Mouse (Mus musculus): Measurements from ENCODE around the gene Poll.

Poll gene

DNA sequence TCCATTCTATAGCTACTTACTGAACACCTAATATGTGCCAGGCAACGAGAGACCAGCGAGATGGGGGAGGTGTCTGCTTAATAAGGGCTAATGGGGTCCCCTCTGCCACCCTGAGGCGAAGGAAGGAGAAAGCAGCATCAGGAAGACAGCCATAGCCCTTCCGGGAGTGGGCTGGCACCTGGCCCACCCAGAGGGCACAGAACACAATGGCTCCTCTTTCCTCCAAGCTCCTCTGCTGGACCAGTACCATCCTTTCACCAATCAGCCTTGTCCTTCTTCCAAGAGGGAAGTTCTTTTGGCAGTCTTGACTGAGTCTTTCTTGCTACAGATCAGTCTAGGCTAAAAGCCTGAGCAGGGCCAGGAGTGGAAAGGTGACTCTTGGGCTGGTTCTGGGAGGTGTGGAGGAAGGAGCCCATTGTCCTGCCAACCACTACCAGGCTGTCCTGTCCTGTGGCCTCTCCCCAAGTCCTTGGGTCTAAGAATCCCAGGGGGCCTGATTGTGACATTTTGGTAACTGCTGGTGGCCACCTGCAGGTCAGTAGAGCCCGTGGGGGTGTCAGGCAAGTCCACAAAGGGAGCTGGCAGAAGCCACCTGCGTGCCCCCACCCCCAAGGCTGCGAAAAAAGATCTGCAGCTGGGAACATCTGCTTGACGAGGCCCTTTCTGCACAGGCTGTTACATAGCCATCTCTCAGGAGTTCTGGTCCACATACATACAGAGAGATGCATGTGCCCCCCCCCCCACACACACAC is 19.5 kb downstream of the Poll start:
- in situ Hi-C loops (cut with MseI, MboI) = loop anchor here in 1 of 2 experiments (10.0 kb wide), 1 partner anchor 316 kb away; no protein-coding TSS in a partner anchor

DNA sequence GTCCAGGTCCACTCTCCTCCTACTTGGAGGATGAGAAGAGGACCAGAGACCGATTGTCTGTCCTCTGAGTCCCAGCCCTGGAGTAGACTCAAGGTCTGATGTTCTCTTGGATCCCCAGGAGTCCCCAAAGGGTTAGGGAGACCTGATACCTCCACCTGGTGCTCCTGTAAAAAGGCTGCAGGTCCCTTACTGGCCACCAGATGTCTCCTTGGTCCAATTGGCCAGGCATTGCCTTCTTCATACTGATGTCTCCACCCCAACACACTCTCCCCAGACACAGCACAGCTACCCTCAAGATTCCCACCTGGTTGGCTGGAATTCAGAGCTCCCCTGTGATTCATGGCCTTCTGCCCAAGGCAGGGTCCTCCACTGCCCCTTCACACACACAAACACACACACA is 22.8 kb downstream of the Poll start:
- in situ Hi-C loops (cut with MseI, MboI) = no loop called here

DNA sequence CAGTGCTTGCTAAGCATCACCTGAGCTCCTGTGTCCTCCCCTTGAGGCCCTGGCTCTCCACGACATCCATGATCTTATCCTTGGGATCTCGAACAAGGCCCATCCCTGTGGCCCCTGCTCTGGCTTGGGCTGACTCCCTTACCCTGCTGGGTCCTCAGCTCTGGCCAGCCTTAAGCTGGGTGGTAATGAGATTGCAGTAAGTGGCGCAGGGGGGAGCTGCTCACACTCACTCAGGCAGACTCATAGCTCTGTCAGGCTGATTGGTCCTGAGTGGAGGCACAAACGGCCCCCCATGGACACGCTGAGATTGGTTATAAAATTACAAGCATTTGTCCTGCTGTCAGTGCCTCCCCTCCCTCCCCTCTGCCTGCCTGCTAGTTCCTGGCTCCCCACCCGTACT is 24.4 kb downstream of the Poll start:
- in situ Hi-C loops (cut with MseI, MboI) = no loop called here

DNA sequence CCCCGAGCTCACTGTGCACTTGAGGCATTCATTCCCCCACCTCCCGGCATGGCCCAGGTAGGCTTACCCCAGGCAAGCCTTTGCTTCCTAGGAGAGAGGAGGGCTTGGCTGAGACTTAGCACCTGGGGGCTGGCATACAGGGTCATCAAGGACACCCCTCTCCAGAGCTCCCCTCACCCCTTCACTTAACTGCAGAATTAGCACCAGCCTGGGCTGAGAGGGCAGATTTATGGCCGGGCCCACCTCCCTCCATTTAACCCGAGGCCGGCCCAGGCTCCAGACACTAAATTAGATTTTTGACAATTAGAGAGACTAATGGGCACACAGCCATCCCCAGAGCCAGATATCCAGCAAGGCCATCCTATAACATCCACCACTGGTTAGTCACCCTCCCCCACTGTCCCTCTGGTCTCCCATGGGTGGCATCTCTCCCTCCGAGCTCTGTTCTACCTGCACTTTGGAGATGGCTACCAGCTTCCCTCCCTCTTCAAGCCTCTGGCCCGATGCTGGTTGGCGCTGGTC is 25.1 kb downstream of the Poll start:
- in situ Hi-C loops (cut with MseI, MboI) = no loop called here

DNA sequence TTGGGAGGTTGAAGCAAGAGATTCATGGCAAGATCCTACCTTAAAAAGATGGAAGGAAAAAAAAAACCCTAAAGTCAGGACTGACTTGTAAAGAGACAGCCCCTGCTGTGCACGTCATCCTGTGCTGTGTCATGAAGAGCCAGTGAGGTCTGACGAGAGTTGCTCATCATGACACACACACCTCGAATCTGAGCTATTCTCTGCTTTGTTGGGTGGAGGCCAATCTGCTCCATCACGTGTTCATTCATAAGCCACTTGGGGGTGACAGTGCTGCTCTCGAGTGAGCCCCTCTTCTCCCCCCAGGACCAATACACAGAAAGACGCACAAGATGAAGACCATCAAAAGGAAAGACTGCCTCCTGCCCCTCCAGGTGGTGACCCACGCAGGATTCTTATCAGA is 26.7 kb downstream of the Poll start:
- in situ Hi-C loops (cut with MseI, MboI) = no loop called here

DNA sequence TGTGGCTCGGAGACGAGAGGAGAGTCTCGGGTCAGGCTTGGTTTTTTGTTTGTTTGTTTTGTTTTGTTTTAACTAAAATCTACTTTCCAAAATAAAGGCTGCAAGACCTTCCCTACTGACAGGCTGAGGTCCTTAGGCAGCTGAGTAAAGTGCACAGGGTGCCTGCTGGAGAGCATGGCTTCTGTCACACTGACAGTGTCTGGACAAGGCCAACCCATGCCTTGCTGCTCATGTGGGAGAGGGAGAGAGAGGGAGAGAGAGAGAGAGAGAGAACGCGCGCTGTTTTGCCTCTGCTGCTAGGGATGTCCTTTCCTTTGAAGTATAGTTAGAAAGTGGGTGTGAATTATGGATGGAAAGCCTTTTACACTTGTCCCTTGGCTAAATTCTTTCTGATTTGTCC is 28.8 kb downstream of the Poll start:
- in situ Hi-C loops (cut with MseI, MboI) = no loop called here

DNA sequence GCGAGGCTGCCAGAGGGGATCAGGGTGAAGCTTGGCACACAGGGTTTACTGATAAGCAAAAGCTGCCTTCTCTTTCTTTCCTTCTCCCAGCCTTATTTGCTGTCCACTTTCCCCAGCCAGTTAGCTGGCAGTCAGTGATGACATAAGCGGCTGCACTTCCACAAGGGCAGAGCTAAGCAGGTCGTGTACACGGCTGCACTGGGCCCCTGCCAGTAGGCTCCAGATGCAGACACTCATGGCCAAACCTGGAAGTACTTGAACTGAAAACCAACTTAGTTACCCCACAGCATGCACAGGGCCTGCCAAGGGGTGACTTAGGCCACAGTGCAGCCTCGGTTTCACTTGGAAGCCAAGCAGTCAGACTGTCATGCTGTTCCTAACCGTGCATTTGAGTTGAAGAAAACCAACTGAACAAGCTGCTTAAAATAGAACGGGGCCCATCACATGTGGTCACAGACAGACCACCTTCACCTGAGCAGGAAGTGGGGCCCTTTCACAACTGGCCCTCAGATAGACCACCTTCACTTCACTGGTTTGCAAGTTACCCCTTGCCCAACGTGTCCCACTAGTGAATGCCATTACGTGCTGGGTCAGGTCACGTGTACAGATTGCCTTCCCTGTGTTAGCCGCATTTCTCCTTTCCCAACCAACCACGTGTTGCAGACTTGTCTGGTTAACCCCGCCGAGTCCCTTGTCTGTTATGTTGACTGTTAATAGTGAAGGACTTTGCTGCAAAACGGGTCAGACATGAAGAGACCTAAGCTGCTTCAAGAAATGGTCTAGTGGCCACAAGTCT is 29.9 kb downstream of the Poll start:
- in situ Hi-C loops (cut with MseI, MboI) = no loop called here

DNA sequence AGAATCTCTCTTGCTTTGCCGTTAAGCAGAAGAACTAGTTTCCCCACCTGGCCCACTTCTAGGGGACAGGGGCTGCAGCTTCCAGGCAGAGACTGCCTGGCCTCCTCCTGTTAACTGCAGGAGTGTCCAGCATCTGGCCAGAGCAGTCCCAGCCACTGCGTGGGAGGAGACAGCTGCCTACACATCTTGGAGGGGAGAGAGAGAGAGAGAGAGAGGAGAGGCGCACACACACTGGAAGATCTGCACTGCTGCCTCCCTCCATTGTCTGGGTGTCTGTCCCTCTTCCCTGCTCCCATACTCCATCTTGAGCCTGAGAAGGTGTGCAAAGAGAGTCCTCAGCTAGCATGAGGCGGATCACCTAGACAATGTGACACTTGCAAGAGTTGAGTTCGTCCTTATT is 31.0 kb downstream of the Poll start:
- in situ Hi-C loops (cut with MseI, MboI) = no loop called here

DNA sequence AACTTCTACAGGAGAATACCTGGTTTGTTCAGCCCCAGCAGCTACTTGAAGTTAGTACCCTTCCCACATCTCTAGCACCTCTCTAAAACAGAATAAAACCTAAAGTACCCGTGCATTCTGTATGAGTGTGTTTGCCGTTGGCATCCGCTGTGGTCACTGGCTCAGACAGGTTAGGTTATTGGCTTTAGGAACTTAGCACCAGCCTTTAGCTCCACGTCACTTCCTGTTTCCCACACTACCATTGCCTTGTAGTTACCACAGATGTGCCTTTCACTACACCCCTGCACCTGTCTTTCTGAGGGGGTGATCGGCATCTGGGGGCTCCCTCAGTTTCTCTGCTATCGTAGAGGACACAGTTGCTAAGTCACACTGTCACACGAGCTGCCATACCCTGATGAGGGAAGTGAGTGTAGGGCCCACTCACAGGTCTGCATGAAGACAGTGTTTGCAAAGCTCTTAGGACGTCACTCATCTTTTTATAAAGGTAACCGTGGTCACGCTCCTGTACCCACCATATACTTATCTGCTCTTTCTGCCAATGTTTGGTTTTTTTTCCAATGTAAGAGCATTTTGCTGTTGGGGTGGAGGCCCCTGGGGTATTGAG is 32.3 kb downstream of the Poll start:
- in situ Hi-C loops (cut with MseI, MboI) = no loop called here

DNA sequence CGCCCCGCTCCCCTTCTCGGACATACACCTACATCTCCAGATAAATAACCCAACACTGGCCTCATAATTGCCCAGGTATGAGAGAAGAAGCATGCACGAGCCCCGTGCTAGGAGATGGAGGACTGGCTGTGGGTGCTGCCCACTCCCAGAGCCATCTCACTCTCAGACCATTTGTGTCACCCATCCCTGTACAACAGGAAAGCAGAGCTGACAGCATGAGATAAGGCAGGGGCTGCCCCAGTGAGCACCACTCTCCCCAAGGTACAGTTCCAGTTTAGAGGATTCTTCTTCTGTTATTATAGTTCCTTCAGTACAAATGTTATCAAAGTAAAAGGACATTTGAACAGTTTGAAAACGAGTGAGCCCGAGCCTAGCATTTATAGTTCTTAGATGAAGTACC is 32.9 kb downstream of the Poll start:
- in situ Hi-C loops (cut with MseI, MboI) = no loop called here

DNA sequence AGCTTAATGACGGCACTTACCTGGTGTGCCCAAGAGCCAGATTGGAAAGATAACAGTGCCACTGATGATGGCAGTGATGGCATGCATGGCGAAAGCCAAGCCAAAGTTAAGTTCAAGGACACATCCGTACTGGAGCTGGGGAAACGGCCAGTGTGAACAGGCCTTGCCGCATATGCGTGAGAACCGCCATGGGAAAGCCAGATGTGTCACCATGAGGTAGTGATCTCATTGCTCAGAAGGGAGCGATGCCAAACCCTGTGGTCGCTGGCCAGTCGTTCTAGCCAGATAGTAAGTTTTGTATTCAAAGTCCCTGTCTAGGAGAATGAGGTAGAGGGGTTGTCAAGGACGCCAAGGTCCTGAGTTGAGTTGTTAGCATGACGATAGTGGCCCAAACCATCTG is 44.1 kb downstream of the Poll start:
- in situ Hi-C loops (cut with MseI, MboI) = no loop called here

DNA sequence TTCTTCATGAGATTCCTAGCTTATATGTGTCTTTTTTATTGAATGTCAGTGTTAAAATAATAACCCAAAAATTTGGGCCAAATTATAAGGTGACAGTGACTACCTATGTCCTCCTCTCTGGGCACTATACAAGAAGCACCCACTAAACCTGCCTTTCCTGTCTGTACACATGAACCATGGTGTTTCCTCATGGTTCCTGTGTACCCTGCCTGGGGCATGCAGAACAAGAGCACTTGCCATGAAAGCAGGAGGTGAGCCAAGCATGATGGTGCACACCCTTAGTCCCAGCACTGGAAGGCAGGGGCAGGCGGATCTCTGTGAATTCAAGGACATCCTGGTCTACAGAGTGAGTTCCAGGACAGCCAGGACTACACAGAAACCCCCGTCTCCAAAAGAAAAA is 45.0 kb downstream of the Poll start:
- in situ Hi-C loops (cut with MseI, MboI) = no loop called here

DNA sequence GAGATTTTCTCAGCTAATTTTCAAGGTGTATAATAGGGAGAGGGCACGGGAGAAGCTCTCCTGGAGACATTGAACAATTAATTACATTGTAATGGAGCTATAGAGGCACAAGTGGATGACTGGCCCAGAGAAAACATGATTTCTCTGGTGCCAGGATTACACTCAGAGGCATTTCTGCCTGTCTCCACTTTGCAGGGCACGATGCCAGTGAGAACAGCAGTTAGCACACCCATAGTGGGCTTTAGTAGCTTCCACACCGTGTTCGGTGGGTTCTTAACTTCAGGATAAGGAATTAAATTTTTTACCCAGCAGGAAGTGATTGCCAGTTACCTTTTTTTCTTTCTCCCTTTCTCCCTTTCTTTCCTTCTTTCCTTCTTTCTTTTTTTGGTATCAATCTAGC is 48.9 kb downstream of the Poll start:
- in situ Hi-C loops (cut with MseI, MboI) = no loop called here

DNA sequence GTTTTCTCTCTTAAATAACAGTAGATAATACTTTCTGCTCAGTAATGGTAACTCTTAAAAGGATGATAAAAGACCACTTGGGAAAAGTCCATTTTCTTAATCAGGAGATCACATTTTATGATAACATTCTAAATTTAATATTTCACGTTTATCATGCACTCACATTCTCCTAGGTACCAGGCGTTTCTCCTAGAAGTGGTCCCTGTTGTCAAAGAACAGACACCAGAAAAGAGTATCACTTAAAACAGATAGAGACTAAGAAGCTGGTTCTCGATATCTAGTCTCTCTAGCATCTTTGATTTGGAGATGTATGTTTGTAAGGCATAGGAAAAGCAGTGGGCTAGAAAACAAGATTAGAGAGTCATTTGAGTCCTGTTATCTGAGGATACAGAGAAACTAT is 49.7 kb downstream of the Poll start:
- in situ Hi-C loops (cut with MseI, MboI) = no loop called here

DNA sequence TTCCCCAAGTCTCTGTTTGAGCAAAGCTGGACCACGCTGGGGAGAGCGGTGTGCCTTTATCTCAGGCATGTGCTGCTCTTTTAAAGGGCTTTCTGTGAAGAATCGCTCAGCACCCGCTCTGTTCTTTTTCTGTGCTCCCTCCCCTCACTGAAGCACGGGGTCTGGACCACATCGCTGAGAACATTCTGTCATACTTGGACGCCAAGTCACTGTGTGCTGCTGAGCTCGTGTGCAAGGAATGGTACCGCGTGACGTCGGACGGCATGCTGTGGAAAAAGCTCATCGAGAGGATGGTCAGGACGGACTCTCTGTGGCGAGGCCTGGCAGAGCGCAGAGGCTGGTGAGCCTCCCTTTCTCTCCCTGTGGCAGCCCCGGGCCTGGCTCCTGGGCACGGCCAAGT is 52.8 kb downstream of the Poll start:
- in situ Hi-C loops (cut with MseI, MboI) = no loop called here

DNA sequence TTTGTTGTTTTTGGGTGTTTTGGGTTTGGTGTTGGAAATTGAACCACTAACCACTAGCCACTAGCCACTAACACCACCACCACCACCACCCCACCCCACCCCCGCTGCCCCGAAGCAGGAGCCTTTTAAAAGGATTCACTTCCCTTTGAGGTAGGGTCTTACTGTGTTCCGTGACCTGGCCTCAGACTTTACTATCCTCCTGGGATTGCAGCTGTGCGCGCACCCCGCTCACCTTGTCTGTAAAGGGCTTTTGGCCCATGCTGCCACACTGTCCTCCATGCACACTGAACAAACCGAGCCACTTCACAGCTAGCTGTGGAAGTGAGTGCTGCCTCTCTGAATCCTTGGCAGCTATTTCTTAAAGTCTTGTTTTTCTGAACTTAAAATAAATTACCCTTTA is 54.9 kb downstream of the Poll start:
- in situ Hi-C loops (cut with MseI, MboI) = no loop called here

Measured in mouse trophoblast stem cell (cell line).